13 mouse cellular contexts compared by ENCODE assay signal in genomic region chr12:36150265-36150664, GRCm38 (mm10). TPM values are rescaled to one million over a fixed set of nuclear protein-coding genes. Genes with fewer than 3 reads are reported as not detected.
A peak's percentile ranks its signal among the peaks of the same experiment; 100 is the strongest.
DNase-seq lines count a peak whose midpoint lies in the region; ATAC-seq lines count a peak whose summit lies in the region.
"Had no signal": no experiment of that assay in that cellular context is flagged by ENCODE, and none has a peak within 500 bp of the region (broad histone marks: within the 10 kb centered on the region; RNA-seq: fewer than 3 reads in every experiment).

No protein-coding gene starts in this region.

- no peak overlapping the region for H3K27ac ChIP-seq in forebrain, embryonic 14.5 days (ENCODE audit: low read depth, low read length)
- H3K27ac ChIP-seq in forebrain, embryonic 10.5 days, result no peak overlapping the region
- no peak overlapping the region for H3K27ac ChIP-seq in midbrain, embryonic 11.5 days (ENCODE audit: low read depth, low read length)
- H3K27ac ChIP-seq in midbrain, embryonic 13.5 days, result no peak overlapping the region

- ATAC-seq in forebrain, embryonic 14.5 days, result no peak; the same call in 1 of the 2 replicates
- ATAC-seq in midbrain, embryonic 11.5 days (ENCODE audit: low FRiP score), result no peak
- no peak for ATAC-seq in midbrain, embryonic 13.5 days
- ATAC-seq: intestine, embryonic 16.5 days had no signal

- H3K27me3 ChIP-seq in forebrain, embryonic 14.5 days (replicated peaks; ENCODE audit: control insufficient read depth, insufficient read depth, low read length), result no peaks in the 10 kb centered on the region
- H3K27me3 ChIP-seq in forebrain, embryonic 10.5 days (ENCODE audit: poor library complexity, severe bottlenecking), result no peaks in the 10 kb centered on the region
- H3K27me3 ChIP-seq in midbrain, embryonic 11.5 days (ENCODE audit: control insufficient read depth, insufficient read depth, low read length), result no peaks in the 10 kb centered on the region
- no peaks in the 10 kb centered on the region for H3K27me3 ChIP-seq in midbrain, embryonic 13.5 days
- H3K27me3 ChIP-seq: megakaryocyte, embryonic 14.5 days had no signal

- no peak overlapping the region for H3K4me2 ChIP-seq in forebrain, embryonic 14.5 days (ENCODE audit: low read length)
- no peak overlapping the region for H3K4me2 ChIP-seq in midbrain, embryonic 11.5 days
- H3K4me2 ChIP-seq in midbrain, embryonic 13.5 days (replicated peaks), result no peak overlapping the region
- H3K4me2 ChIP-seq: lung, embryonic 14.5 days had no signal

- no peaks in the 10 kb centered on the region for H3K9me3 ChIP-seq in forebrain, embryonic 14.5 days (replicated peaks; ENCODE audit: control insufficient read depth, low read length)
- H3K9me3 ChIP-seq in forebrain, embryonic 10.5 days, result peaks cover 9% of the 10 kb centered on the region; the same call in 1 of the 2 replicates
- no peaks in the 10 kb centered on the region for H3K9me3 ChIP-seq in midbrain, embryonic 11.5 days (ENCODE audit: control insufficient read depth, low read length)
- no peaks in the 10 kb centered on the region for H3K9me3 ChIP-seq in midbrain, embryonic 13.5 days
- H3K9me3 ChIP-seq: megakaryocyte, embryonic 14.5 days had no signal

- DNase-seq in forebrain, embryonic 14.5 days (ENCODE audit: low spot score), result peak; percentile 56
- DNase-seq in forebrain, embryonic 10.5 days (ENCODE audit: extremely low spot score, low spot score), result no peak
- DNase-seq in midbrain, embryonic 11.5 days (ENCODE audit: low spot score, missing footprints), result peak; percentile 62
- DNase-seq in heart, adult 9 months (ENCODE audit: low spot score in 2 of 2), result peak; percentile 20 to 57
- no peak for DNase-seq in spleen, postnatal 14 days (ENCODE audit: low spot score in 2 of 2)
- DNase-seq in urinary bladder, postnatal 25 days (ENCODE audit: low spot score), result no peak
- DNase-seq in ovary, postnatal 14 days (ENCODE audit: low spot score), result no peak
- DNase-seq: adrenal gland, postnatal 36 days; kidney, postnatal 25 days; lung, embryonic 14.5 days had no signal

- H3K4me3 ChIP-seq in forebrain, embryonic 14.5 days (ENCODE audit: low read depth, low read length), result no peak overlapping the region
- H3K4me3 ChIP-seq in forebrain, embryonic 10.5 days, result no peak overlapping the region
- H3K4me3 ChIP-seq in midbrain, embryonic 11.5 days (ENCODE audit: low read depth, low read length), result no peak overlapping the region
- no peak overlapping the region for H3K4me3 ChIP-seq in midbrain, embryonic 13.5 days (replicated peaks)
- H3K4me3 ChIP-seq: megakaryocyte, embryonic 14.5 days had no signal

- peaks cover 9% of the 10 kb centered on the region; the same call in 1 of the 2 replicates for H3K4me1 ChIP-seq in forebrain, embryonic 14.5 days (ENCODE audit: control insufficient read depth, insufficient read depth, low read length)
- H3K4me1 ChIP-seq in forebrain, embryonic 10.5 days, result peaks cover 13% of the 10 kb centered on the region
- peaks cover 5% of the 10 kb centered on the region; the same call in 1 of the 2 replicates for H3K4me1 ChIP-seq in midbrain, embryonic 11.5 days (ENCODE audit: control insufficient read depth, insufficient read depth, low read length)
- peaks cover 19% of the 10 kb centered on the region for H3K4me1 ChIP-seq in midbrain, embryonic 13.5 days (replicated peaks)

- H3K36me3 ChIP-seq in forebrain, embryonic 14.5 days (ENCODE audit: control insufficient read depth, insufficient read depth, low read length), result 0 out of 2 replicates have a peak, but pooled peaks cover 2% of the 10 kb centered on the region
- peaks cover 50% of the 10 kb centered on the region for H3K36me3 ChIP-seq in forebrain, embryonic 10.5 days (replicated peaks)
- H3K36me3 ChIP-seq in midbrain, embryonic 11.5 days (ENCODE audit: control insufficient read depth, insufficient read depth, low read length), result no peaks in the 10 kb centered on the region
- peaks cover 3% of the 10 kb centered on the region for H3K36me3 ChIP-seq in midbrain, embryonic 13.5 days

- H3K9ac ChIP-seq in forebrain, embryonic 14.5 days (ENCODE audit: low read length), result no peak overlapping the region
- no peak overlapping the region for H3K9ac ChIP-seq in midbrain, embryonic 11.5 days (ENCODE audit: low read length)
- H3K9ac ChIP-seq in midbrain, embryonic 13.5 days (replicated peaks), result no peak overlapping the region
- H3K9ac ChIP-seq: lung, embryonic 14.5 days had no signal

- 68% methylated on average over 2 of the region's 2 CpGs for WGBS in forebrain, embryonic 14.5 days
- 93% methylated on average over 2 of the region's 2 CpGs for WGBS in forebrain, embryonic 10.5 days
- 92% methylated on average over 2 of the region's 2 CpGs for WGBS in midbrain, embryonic 11.5 days
- WGBS in midbrain, embryonic 13.5 days, result 87% methylated on average over 2 of the region's 2 CpGs

RNA-seq across cellular contexts. Expression of gene Ankmy2, which starts 6.6 kb away (rescaled TPM):
- 55.4 and 70.3 TPM in 2 replicates for polyA plus RNA-seq in forebrain, embryonic 14.5 days (2014; fragmentation: Nextera tagmentation; extraction: Ambion mirVana)
- polyA plus RNA-seq in forebrain, embryonic 10.5 days (2016; fragmentation: Nextera tagmentation; extraction: Ambion mirVana), result 21.4 and 23.8 TPM in 2 replicates
- 30.9 and 33.8 TPM in 2 replicates for polyA plus RNA-seq in midbrain, embryonic 11.5 days (2014; fragmentation: Nextera tagmentation; extraction: Ambion mirVana)
- 51.1 and 56.8 TPM in 2 replicates for polyA plus RNA-seq in midbrain, embryonic 13.5 days (2015; fragmentation: Nextera tagmentation; extraction: Ambion mirVana)

RNA-seq across cellular contexts. Expression of gene Bzw2, which starts 7.6 kb away (rescaled TPM):
- 541 and 574 TPM in 2 replicates for polyA plus RNA-seq in forebrain, embryonic 14.5 days (2014; fragmentation: Nextera tagmentation; extraction: Ambion mirVana)
- polyA plus RNA-seq in forebrain, embryonic 10.5 days (2016; fragmentation: Nextera tagmentation; extraction: Ambion mirVana), result 269 and 276 TPM in 2 replicates
- polyA plus RNA-seq in midbrain, embryonic 11.5 days (2014; fragmentation: Nextera tagmentation; extraction: Ambion mirVana), result 292 and 312 TPM in 2 replicates
- polyA plus RNA-seq in midbrain, embryonic 13.5 days (2015; fragmentation: Nextera tagmentation; extraction: Ambion mirVana), result 388 and 407 TPM in 2 replicates

Comparison
In these comparisons a context has a peak if more than half of its experiments do, and no peak if none do; other contexts are left out.
1. DNase-seq: peak in forebrain, embryonic 14.5 days (single experiment), midbrain, embryonic 11.5 days (single experiment) and heart, adult 9 months (2 of 2); none in forebrain, embryonic 10.5 days (single experiment), spleen, postnatal 14 days (0 of 2), urinary bladder, postnatal 25 days (single experiment) and ovary, postnatal 14 days (single experiment).